Mouse (Mus musculus): ENCODE results near the gene Itfg1. TPM values are rescaled to one million over a fixed set of nuclear protein-coding genes. Genes with fewer than 3 reads are reported as not detected.
"Not testable (repeated sequence)": the region's sequence is repeated elsewhere in the genome, so short reads cannot be mapped to it uniquely, and the experiment has no call there.

The Itfg1 gene
- polyA plus RNA-seq (2015; fragmentation: Nextera tagmentation; extraction: Ambion mirVana) = 64.7 and 68.4 TPM in 2 replicates

- no peaks in the 10 kb centered on the region for H3K27me3 ChIP-seq (ENCODE audit: control insufficient read depth, insufficient read depth, low read length)
- WGBS = under 1% methylated on average over 54 of the region's 54 CpGs
- peak within 1 kb of the TSS; percentile 91 for H3K4me3 ChIP-seq (ENCODE audit: low read length)
- peak within 1 kb of the TSS; percentile 98 for H3K27ac ChIP-seq (ENCODE audit: low read length)
- H3K36me3 ChIP-seq (ENCODE audit: control insufficient read depth, insufficient read depth) = peaks cover 5% of the 10 kb centered on the region; the same call in 1 of the 2 replicates
- peak within 1 kb of the TSS; percentile 94 for H3K4me2 ChIP-seq (ENCODE audit: low read depth, low read length)
- H3K4me1 ChIP-seq (ENCODE audit: control insufficient read depth, insufficient read depth, low read length) = peaks cover 20% of the 10 kb centered on the region
- peak; percentile 93 for ATAC-seq (replicated peaks; ENCODE audit: extremely low read depth, insufficient read depth, low FRiP score)
- peak within 1 kb of the TSS; percentile 96 for H3K9ac ChIP-seq (ENCODE audit: low read length)
- no peaks in the 10 kb centered on the region for H3K9me3 ChIP-seq (replicated peaks; ENCODE audit: control insufficient read depth, low read length)
These were observed at the start of gene Itfg1, which contains the start of gene Phkb for GRCm38 (mm10) chr8:85840657-85841488. Gene Itfg1, minus strand, starts transcription at chr8:85840921. Gene Phkb, plus strand, starts transcription at chr8:85840959.

GRCm38 (mm10) chr8:85884811-85885210 lies 44.1 kb upstream of the Itfg1 start:
- H3K4me2 ChIP-seq (ENCODE audit: low read depth, low read length) = no peak overlapping the region
- no peak overlapping the region for H3K27ac ChIP-seq (ENCODE audit: low read length)
- H3K4me3 ChIP-seq (ENCODE audit: low read length) = no peak overlapping the region
- no peak overlapping the region for H3K9ac ChIP-seq (ENCODE audit: low read length)
- H3K9me3 ChIP-seq (replicated peaks; ENCODE audit: control insufficient read depth, low read length) = no peaks in the 10 kb centered on the region
- 88% methylated on average over 3 of the region's 3 CpGs for WGBS
- H3K36me3 ChIP-seq (ENCODE audit: control insufficient read depth, insufficient read depth) = peaks cover 18% of the 10 kb centered on the region
- ATAC-seq (replicated peaks; ENCODE audit: extremely low read depth, insufficient read depth, low FRiP score) = no peak
- H3K4me1 ChIP-seq (ENCODE audit: control insufficient read depth, insufficient read depth, low read length) = no peaks in the 10 kb centered on the region
- H3K27me3 ChIP-seq (ENCODE audit: control insufficient read depth, insufficient read depth, low read length) = no peaks in the 10 kb centered on the region

- no peak overlapping the region for H3K4me2 ChIP-seq (ENCODE audit: low read depth, low read length)
- peaks cover 17% of the 10 kb centered on the region; the same call in 1 of the 2 replicates for H3K36me3 ChIP-seq (ENCODE audit: control insufficient read depth, insufficient read depth)
- WGBS = 67% methylated on average over 7 of the region's 7 CpGs
These were observed 38.9 kb upstream of the Itfg1 start for GRCm38 (mm10) chr8:85879624-85880023.

GRCm38 (mm10) chr8:85877976-85878375 lies 37.3 kb upstream of the Itfg1 start:
- ATAC-seq (replicated peaks; ENCODE audit: extremely low read depth, insufficient read depth, low FRiP score) = no peak
- Histone ChIP-seq H3K4me1 (ENCODE audit: control insufficient read depth, insufficient read depth, low read length) (no peaks in the 10 kb centered on the region), H3K36me3 (ENCODE audit: control insufficient read depth, insufficient read depth) (peaks cover 17% of the 10 kb centered on the region; the same call in 1 of the 2 replicates), H3K4me2 (ENCODE audit: low read depth, low read length) (no peak overlapping the region), H3K9me3 (replicated peaks; ENCODE audit: control insufficient read depth, low read length) (no peaks in the 10 kb centered on the region), H3K27ac (ENCODE audit: low read length) (no peak overlapping the region), H3K27me3 (ENCODE audit: control insufficient read depth, insufficient read depth, low read length) (no peaks in the 10 kb centered on the region), H3K4me3 (ENCODE audit: low read length) (no peak overlapping the region), H3K9ac (ENCODE audit: low read length) (no peak overlapping the region)
- 93% methylated on average over 8 of the region's 8 CpGs for WGBS

More at GRCm38 (mm10) chr8:85879624-85880023, 38.9 kb upstream of the Itfg1 start:
- ATAC-seq (replicated peaks; ENCODE audit: extremely low read depth, insufficient read depth, low FRiP score) = no peak
- Histone ChIP-seq H3K4me3 (ENCODE audit: low read length) (no peak overlapping the region), H3K9ac (ENCODE audit: low read length) (no peak overlapping the region), H3K27ac (ENCODE audit: low read length) (no peak overlapping the region), H3K9me3 (replicated peaks; ENCODE audit: control insufficient read depth, low read length) (no peaks in the 10 kb centered on the region), H3K4me1 (ENCODE audit: control insufficient read depth, insufficient read depth, low read length) (no peaks in the 10 kb centered on the region), H3K27me3 (ENCODE audit: control insufficient read depth, insufficient read depth, low read length) (no peaks in the 10 kb centered on the region)

- Histone ChIP-seq H3K4me2 (ENCODE audit: low read depth, low read length) (no peak overlapping the region), H3K4me1 (ENCODE audit: control insufficient read depth, insufficient read depth, low read length) (no peaks in the 10 kb centered on the region; the same call in 1 of the 2 replicates), H3K27ac (ENCODE audit: low read length) (no peak overlapping the region)
These were observed 30.9 kb upstream of the Itfg1 start for GRCm38 (mm10) chr8:85871660-85872059.

GRCm38 (mm10) chr8:85862381-85862780 lies 21.7 kb upstream of the Itfg1 start:
- H3K9ac ChIP-seq (ENCODE audit: low read length) = no peak overlapping the region
- no peak overlapping the region for H3K4me3 ChIP-seq (ENCODE audit: low read length)
- H3K4me2 ChIP-seq (ENCODE audit: low read depth, low read length) = no peak overlapping the region
- ATAC-seq (replicated peaks; ENCODE audit: extremely low read depth, insufficient read depth, low FRiP score) = no peak
- H3K36me3 ChIP-seq (ENCODE audit: control insufficient read depth, insufficient read depth) = no peaks in the 10 kb centered on the region
- WGBS = 41% methylated on average over 1 of the region's 1 CpGs
- H3K4me1 ChIP-seq (ENCODE audit: control insufficient read depth, insufficient read depth, low read length) = no peaks in the 10 kb centered on the region
- H3K9me3 ChIP-seq (replicated peaks; ENCODE audit: control insufficient read depth, low read length) = no peaks in the 10 kb centered on the region
- no peak overlapping the region for H3K27ac ChIP-seq (ENCODE audit: low read length)
- no peaks in the 10 kb centered on the region for H3K27me3 ChIP-seq (ENCODE audit: control insufficient read depth, insufficient read depth, low read length)

More at GRCm38 (mm10) chr8:85871660-85872059, 30.9 kb upstream of the Itfg1 start:
- Histone ChIP-seq H3K9me3 (replicated peaks; ENCODE audit: control insufficient read depth, low read length) (no peaks in the 10 kb centered on the region), H3K36me3 (ENCODE audit: control insufficient read depth, insufficient read depth) (no peaks in the 10 kb centered on the region), H3K27me3 (ENCODE audit: control insufficient read depth, insufficient read depth, low read length) (no peaks in the 10 kb centered on the region), H3K4me3 (ENCODE audit: low read length) (no peak overlapping the region), H3K9ac (ENCODE audit: low read length) (no peak overlapping the region)
- WGBS = 60% methylated on average over 2 of the region's 2 CpGs
- peak; percentile 60; the same call in 1 of the 2 replicates for ATAC-seq (replicated peaks; ENCODE audit: extremely low read depth, insufficient read depth, low FRiP score)

GRCm38 (mm10) chr8:85860612-85861011 lies 19.9 kb upstream of the Itfg1 start:
- ATAC-seq (replicated peaks; ENCODE audit: extremely low read depth, insufficient read depth, low FRiP score) = no peak
- H3K27ac ChIP-seq (ENCODE audit: low read length) = no peak overlapping the region
- H3K4me1 ChIP-seq (ENCODE audit: control insufficient read depth, insufficient read depth, low read length) = no peaks in the 10 kb centered on the region
- H3K4me3 ChIP-seq (ENCODE audit: low read length) = no peak overlapping the region
- H3K27me3 ChIP-seq (ENCODE audit: control insufficient read depth, insufficient read depth, low read length) = no peaks in the 10 kb centered on the region
- WGBS = 77% methylated on average over 5 of the region's 5 CpGs
- H3K9me3 ChIP-seq (replicated peaks; ENCODE audit: control insufficient read depth, low read length) = no peaks in the 10 kb centered on the region
- no peak overlapping the region for H3K4me2 ChIP-seq (ENCODE audit: low read depth, low read length)
- no peaks in the 10 kb centered on the region for H3K36me3 ChIP-seq (ENCODE audit: control insufficient read depth, insufficient read depth)
- no peak overlapping the region for H3K9ac ChIP-seq (ENCODE audit: low read length)

GRCm38 (mm10) chr8:85857227-85857896 lies 16.6 kb upstream of the Itfg1 start:
- H3K27me3 ChIP-seq (ENCODE audit: control insufficient read depth, insufficient read depth, low read length); H3K4me1 ChIP-seq (ENCODE audit: control insufficient read depth, insufficient read depth, low read length); H3K9me3 ChIP-seq (replicated peaks; ENCODE audit: control insufficient read depth, low read length); H3K4me3 ChIP-seq (ENCODE audit: low read length); H3K27ac ChIP-seq (ENCODE audit: low read length); H3K36me3 ChIP-seq (ENCODE audit: control insufficient read depth, insufficient read depth); ATAC-seq (replicated peaks; ENCODE audit: extremely low read depth, insufficient read depth, low FRiP score); H3K9ac ChIP-seq (ENCODE audit: low read length); H3K4me2 ChIP-seq (ENCODE audit: low read depth, low read length): not testable (repeated sequence)
- WGBS = 47% methylated on average over 11 of the region's 11 CpGs
